21 mouse cellular contexts compared by ENCODE assay signal in genomic region chr2:91859423-91859822, GRCm38 (mm10).
DNase-seq lines count a peak whose midpoint lies in the region; ATAC-seq and TF ChIP-seq lines count a peak whose summit lies in the region.
"Had no signal": no experiment of that assay in that cellular context is flagged by ENCODE, and none has a peak within 500 bp of the region (broad histone marks: within the 10 kb centered on the region; RNA-seq: fewer than 3 reads in every experiment).

No protein-coding gene starts in this region.

- peaks cover 11% of the 10 kb centered on the region; the same call in 1 of the 2 replicates for H3K4me1 ChIP-seq in hindbrain, embryonic 15.5 days (replicated peaks)
- no peaks in the 10 kb centered on the region for H3K4me1 ChIP-seq in hindbrain, embryonic 12.5 days
- peaks cover 10% of the 10 kb centered on the region for H3K4me1 ChIP-seq in forebrain, embryonic 16.5 days (replicated peaks; ENCODE audit: control insufficient read depth, insufficient read depth, low read length)
- H3K4me1 ChIP-seq in thymus, adult 2 months (replicated peaks; ENCODE audit: control insufficient read depth, insufficient read depth, low read length) = no peaks in the 10 kb centered on the region
- H3K4me1 ChIP-seq: embryonic facial prominence, embryonic 13.5 days; kidney, embryonic 15.5 days; lung, embryonic 15.5 days had no signal

- no peaks in the 10 kb centered on the region for H3K36me3 ChIP-seq in hindbrain, embryonic 15.5 days
- H3K36me3 ChIP-seq in hindbrain, embryonic 12.5 days = no peaks in the 10 kb centered on the region
- no peaks in the 10 kb centered on the region for H3K36me3 ChIP-seq in forebrain, embryonic 16.5 days (ENCODE audit: control insufficient read depth, insufficient read depth)
- no peaks in the 10 kb centered on the region for H3K36me3 ChIP-seq in thymus, adult 2 months (ENCODE audit: control insufficient read depth, insufficient read depth, low read length)
- H3K36me3 ChIP-seq: embryonic facial prominence, embryonic 13.5 days; heart, embryonic 10.5 days; kidney, embryonic 15.5 days; lung, embryonic 15.5 days had no signal

- H3K4me3 ChIP-seq in hindbrain, embryonic 15.5 days = no peak overlapping the region
- H3K4me3 ChIP-seq in hindbrain, embryonic 12.5 days = no peak overlapping the region
- no peak overlapping the region for H3K4me3 ChIP-seq in forebrain, embryonic 16.5 days (replicated peaks; ENCODE audit: low read length)
- H3K4me3 ChIP-seq in thymus, adult 2 months (ENCODE audit: control insufficient read depth, insufficient read depth, low read length) = no peak overlapping the region
- H3K4me3 ChIP-seq: embryonic facial prominence, embryonic 13.5 days; heart, embryonic 10.5 days; kidney, embryonic 15.5 days; lung, embryonic 15.5 days had no signal

- H3K9me3 ChIP-seq in hindbrain, embryonic 15.5 days = no peaks in the 10 kb centered on the region
- no peaks in the 10 kb centered on the region for H3K9me3 ChIP-seq in hindbrain, embryonic 12.5 days (replicated peaks)
- H3K9me3 ChIP-seq in forebrain, embryonic 16.5 days (ENCODE audit: control insufficient read depth, low read length) = no peaks in the 10 kb centered on the region
- H3K9me3 ChIP-seq: embryonic facial prominence, embryonic 13.5 days; heart, embryonic 10.5 days; kidney, embryonic 15.5 days; lung, embryonic 15.5 days had no signal

- H3K9ac ChIP-seq in hindbrain, embryonic 15.5 days = no peak overlapping the region
- H3K9ac ChIP-seq in hindbrain, embryonic 12.5 days = no peak overlapping the region
- H3K9ac ChIP-seq in forebrain, embryonic 16.5 days (replicated peaks; ENCODE audit: low read depth, low read length) = no peak overlapping the region
- H3K9ac ChIP-seq: embryonic facial prominence, embryonic 13.5 days; kidney, embryonic 15.5 days; liver, embryonic 14.5 days; lung, embryonic 15.5 days had no signal

- TF ChIP-seq POLR2A in brain, embryonic 14.5 days (IDR thresholded peaks at IDR 0.05; ENCODE audit: borderline replicate concordance, extremely low read depth, insufficient read depth, insufficient read length, poor library complexity, severe bottlenecking) = no peak
- TF ChIP-seq POLR2A in thymus, adult 2 months (IDR thresholded peaks at IDR 0.05; ENCODE audit: control insufficient read depth, extremely low read depth, insufficient read depth, low read length, poor library complexity) = no peak

- no peak overlapping the region for H3K4me2 ChIP-seq in hindbrain, embryonic 15.5 days
- no peak overlapping the region for H3K4me2 ChIP-seq in hindbrain, embryonic 12.5 days (replicated peaks)
- H3K4me2 ChIP-seq in forebrain, embryonic 16.5 days (ENCODE audit: low read length) = no peak overlapping the region
- H3K4me2 ChIP-seq: embryonic facial prominence, embryonic 13.5 days; kidney, embryonic 15.5 days; lung, embryonic 15.5 days; midbrain, embryonic 11.5 days had no signal

- no peak for ATAC-seq in hindbrain, embryonic 15.5 days (ENCODE audit: low FRiP score, low read depth)
- no peak for ATAC-seq in hindbrain, embryonic 12.5 days (ENCODE audit: low FRiP score)
- peak; percentile 83; the same call in 1 of the 2 replicates for ATAC-seq in forebrain, embryonic 16.5 days
- ATAC-seq: hindbrain, embryonic 16.5 days; intestine, postnatal 0 days had no signal

- H3K27ac ChIP-seq in hindbrain, embryonic 15.5 days (replicated peaks) = 0 out of 2 replicates have a peak overlapping the region, but pooled peaks have one; percentile 18
- H3K27ac ChIP-seq in hindbrain, embryonic 12.5 days = no peak overlapping the region
- H3K27ac ChIP-seq in forebrain, embryonic 16.5 days (ENCODE audit: low read length) = peak overlapping the region; percentile 57
- H3K27ac ChIP-seq in thymus, adult 2 months (ENCODE audit: control insufficient read depth, insufficient read depth, low read length) = no peak overlapping the region
- H3K27ac ChIP-seq: embryonic facial prominence, embryonic 13.5 days; heart, embryonic 10.5 days; kidney, embryonic 15.5 days; liver, embryonic 14.5 days; lung, embryonic 15.5 days; macrophage had no signal

- no peaks in the 10 kb centered on the region for H3K27me3 ChIP-seq in hindbrain, embryonic 15.5 days
- no peaks in the 10 kb centered on the region for H3K27me3 ChIP-seq in hindbrain, embryonic 12.5 days
- no peaks in the 10 kb centered on the region for H3K27me3 ChIP-seq in forebrain, embryonic 16.5 days (replicated peaks; ENCODE audit: control insufficient read depth, insufficient read depth, low read length)
- H3K27me3 ChIP-seq in thymus, adult 2 months (ENCODE audit: control insufficient read depth, insufficient read depth, low read length) = no peaks in the 10 kb centered on the region
- H3K27me3 ChIP-seq: embryonic facial prominence, embryonic 13.5 days; kidney, embryonic 15.5 days; lung, embryonic 15.5 days had no signal

- TF ChIP-seq CTCF in brain, embryonic 14.5 days (IDR thresholded peaks at IDR 0.05; ENCODE audit: borderline replicate concordance, extremely low read depth, insufficient read depth, insufficient read length) = no peak
- no peak for TF ChIP-seq CTCF in thymus, adult 2 months (IDR thresholded peaks at IDR 0.05; ENCODE audit: borderline replicate concordance, control insufficient read depth, extremely low read depth, insufficient read depth, low read length, poor library complexity)

- 43% methylated on average over 4 of the region's 4 CpGs for WGBS in hindbrain, embryonic 15.5 days
- WGBS in hindbrain, embryonic 12.5 days = 57% methylated on average over 4 of the region's 4 CpGs
- WGBS in forebrain, embryonic 16.5 days = 50% methylated on average over 4 of the region's 4 CpGs
- WGBS in thymus, adult 2 months = 83% methylated on average over 4 of the region's 4 CpGs

- DNase-seq in brain, embryonic 14.5 days (ENCODE audit: low read depth) = peak; percentile 50
- DNase-seq in layer of hippocampus, postnatal 14 days (ENCODE audit: low spot score in 2 of 2) = peak; percentile 19 to 73
- no peak for DNase-seq in gastrocnemius, adult 8-10 months (ENCODE audit: low spot score in 2 of 2)
- no peak for DNase-seq in thymus, adult 2 months
- DNase-seq: adrenal gland, adult 2 months; cerebellum, adult 9-11 months; gastrocnemius, postnatal 25 days; retina, postnatal 1 day; thymus, postnatal 36 days had no signal

Comparison
In these comparisons a context has a peak if more than half of its experiments do, and no peak if none do; other contexts are left out.
1. H3K27ac ChIP-seq: peak in hindbrain, embryonic 15.5 days (single experiment) and forebrain, embryonic 16.5 days (single experiment); none in hindbrain, embryonic 12.5 days (single experiment) and thymus, adult 2 months (single experiment).
2. DNase-seq: peak in brain, embryonic 14.5 days (single experiment) and layer of hippocampus, postnatal 14 days (2 of 2); none in gastrocnemius, adult 8-10 months (0 of 2) and thymus, adult 2 months (single experiment).